Mouse (Mus musculus) adipose tissue, adult 10 weeks (tissue): ENCODE measurements around the gene A530084C06Rik. TPM values are rescaled to one million over a fixed set of nuclear protein-coding genes. Genes with fewer than 3 reads are reported as not detected.

Experiments used
- polyA plus RNA-seq: library from polyadenylated mRNA; stranded (reverse); fragments of 350-450 nt; fragmentation: Illumina TruSeq; extraction: RNeasy Lipid Tissue Mini Kit (QIAGEN cat#74804); gene quantifications from one replicate; pipeline ENCODE4 v1.2.3, GENCODE M21; 2014; ENCODE audit warnings: low read depth, low replicate concordance

The A530084C06Rik gene
- 0.30 TPM for polyA plus RNA-seq

DNA sequence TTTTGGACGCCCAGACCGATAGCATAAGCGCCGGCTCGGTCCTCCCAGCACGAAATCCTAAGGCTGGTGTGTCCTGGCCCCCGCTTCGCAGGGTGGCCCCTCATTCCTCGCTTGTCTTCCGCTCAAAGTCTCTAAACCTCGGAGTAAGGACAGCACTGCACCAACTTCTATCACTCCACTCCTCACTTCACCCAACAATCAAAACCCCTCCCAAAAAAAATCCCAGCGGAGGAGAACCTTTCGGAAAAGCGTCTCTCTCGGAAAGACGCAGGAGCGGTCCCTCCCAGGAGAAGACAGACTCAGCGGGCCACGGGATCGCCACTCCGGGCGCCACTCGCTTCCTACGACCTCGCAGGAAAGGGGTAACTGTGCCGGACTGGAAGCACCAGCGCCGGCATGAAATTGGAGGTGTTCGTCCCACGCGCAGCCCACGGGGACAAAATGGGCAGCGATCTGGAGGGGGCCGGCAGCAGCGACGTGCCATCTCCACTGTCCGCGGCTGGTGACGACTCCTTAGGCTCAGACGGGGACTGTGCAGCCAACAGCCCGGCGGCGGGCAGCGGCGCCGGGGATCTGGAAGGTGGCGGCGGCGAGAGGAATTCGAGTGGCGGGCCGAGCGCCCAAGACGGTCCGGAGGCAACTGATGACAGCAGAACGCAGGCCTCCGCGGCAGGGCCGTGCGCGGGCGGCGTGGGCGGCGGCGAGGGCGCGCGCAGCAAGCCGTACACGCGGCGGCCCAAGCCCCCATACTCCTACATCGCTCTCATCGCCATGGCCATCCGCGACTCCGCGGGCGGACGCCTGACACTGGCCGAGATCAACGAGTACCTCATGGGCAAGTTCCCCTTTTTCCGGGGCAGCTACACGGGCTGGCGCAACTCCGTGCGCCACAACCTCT is at the start of gene A530084C06Rik:
Gene A530084C06Rik (minus strand): TSS at position 813 of the 898 bp plus-strand sequence.

DNA sequence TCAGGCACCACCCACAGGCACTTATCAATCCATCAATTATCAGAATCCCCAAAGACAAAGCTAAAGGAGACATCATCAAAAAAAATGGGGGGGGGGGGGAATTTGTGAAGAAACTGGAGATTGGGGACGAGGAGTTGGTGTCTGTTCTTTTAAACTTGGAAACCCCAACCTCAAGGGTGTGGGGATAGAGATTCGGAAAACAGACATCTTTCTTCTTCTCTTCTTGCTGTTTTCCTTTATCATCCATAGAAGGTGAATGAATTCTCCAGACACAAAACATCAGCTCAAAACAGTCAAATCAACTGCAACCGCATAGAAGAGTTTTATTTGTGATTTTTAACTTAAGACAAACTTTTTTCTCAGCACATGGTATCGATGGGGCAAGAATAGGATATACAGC is 3.3 kb downstream of the A530084C06Rik start, which contains the start of gene Foxq1:
Gene Foxq1 (plus strand): TSS at position 301 of the 400 bp plus-strand sequence.

Other genes with a start within 250 kb of the A530084C06Rik start
- gene Foxq1, start 3.2 kb downstream of the A530084C06Rik start, polyA plus RNA-seq, result 0.89 TPM
- not detected for gene Foxf2, start 66.5 kb upstream of the A530084C06Rik start, polyA plus RNA-seq
- gene Foxc1, start 247.3 kb upstream of the A530084C06Rik start, polyA plus RNA-seq, result 1.3 TPM